Mouse (Mus musculus) left cerebral cortex, postnatal 14 days (tissue): Measurements from ENCODE around the gene Cwh43. TPM values are rescaled to one million over a fixed set of nuclear protein-coding genes. Genes with fewer than 3 reads are reported as not detected.

Experiments
- DNase-seq, 2 experiments: peaks; one replicate each; pipeline ENCODE4 v3.0.0; 2021 to 2022; ENCODE audit warnings: low spot score in 2 of 2, mixed read lengths in 1 of 2
- intact Hi-C: fragments of 180-260 bp; cut with DNase I; formaldehyde crosslinking; loops from one replicate; pipeline ENCODE4 v1.15.1; 2025
- total RNA-seq, 2 experiments: library from RNA; stranded (reverse); gene quantifications; 2 replicates each; pipeline ENCODE4 v1.2.3; 2021

The Cwh43 gene
- total RNA-seq, 2 experiments from 2014 or later = 4.0 to 6.4 TPM

- no peak for DNase-seq
- intact Hi-C loops = no loop called here
These were observed 96.5 kb downstream of the Cwh43 start for GRCm38 (mm10) chr5:73502422-73502821.

Other genes starting within 250 kb of the Cwh43 start
- 10 to 100 TPM; 48.3 to 49.7 TPM for gene Fryl, start 149.5 kb upstream of the Cwh43 start, total RNA-seq
- gene Ociad1, start 113.3 kb upstream of the Cwh43 start, total RNA-seq = 100 to 1,000 TPM; 389 to 400 TPM
- gene Ociad2, start 65.0 kb upstream of the Cwh43 start, total RNA-seq = 100 to 1,000 TPM in 1 of 2 experiments, 10 to 100 TPM in 1; 88.3 to 110 TPM
- gene Dcun1d4, start 74.9 kb downstream of the Cwh43 start, total RNA-seq = 100 to 1,000 TPM; 120 to 125 TPM
- gene Lrrc66, start 226.5 kb downstream of the Cwh43 start, total RNA-seq = under 1 TPM in 1 of 2 experiments, not detected in 1; 0.13 TPM
- 10 to 100 TPM; 58.1 to 61.4 TPM for gene Sgcb, start 241.7 kb downstream of the Cwh43 start, total RNA-seq
- gene Spata18, start 245.3 kb downstream of the Cwh43 start, total RNA-seq = under 1 TPM; 0.26 to 0.27 TPM